Mouse (Mus musculus): Measurements from ENCODE around the gene Wdr46.

Gene Wdr46

GRCm38 (mm10) chr17:33911052-33911812 is 29.2 kb upstream of the Wdr46 start:
- DNase-seq (ENCODE audit: low read depth): no peak

- no peak for DNase-seq (ENCODE audit: low read depth)
Measured at GRCm38 (mm10) chr17:33911813-33912414, 28.5 kb upstream of the Wdr46 start.

- no peak for DNase-seq (ENCODE audit: low read depth)
Measured at GRCm38 (mm10) chr17:33913264-33913663, 27.2 kb upstream of the Wdr46 start.

GRCm38 (mm10) chr17:33913905-33914304 is 26.6 kb upstream of the Wdr46 start:
- DNase-seq (ENCODE audit: low read depth): no peak

- DNase-seq (ENCODE audit: low read depth): no peak
Measured at GRCm38 (mm10) chr17:33914969-33915391, 25.5 kb upstream of the Wdr46 start.

GRCm38 (mm10) chr17:33915671-33916250 is 24.7 kb upstream of the Wdr46 start, which contains the start of the genes Tapbp and Zbtb22:
Gene Tapbp (plus strand): TSS chr17:33915899.
Gene Zbtb22 (plus strand): TSS chr17:33915904.
- DNase-seq (ENCODE audit: low read depth): peak; percentile 96

- no peak for DNase-seq (ENCODE audit: low read depth)
Measured at GRCm38 (mm10) chr17:33916294-33916693, 24.2 kb upstream of the Wdr46 start.

GRCm38 (mm10) chr17:33916847-33917655 is 23.4 kb upstream of the Wdr46 start:
- DNase-seq (ENCODE audit: low read depth): no peak

- no peak for DNase-seq (ENCODE audit: low read depth)
Measured at GRCm38 (mm10) chr17:33917656-33918292, 22.7 kb upstream of the Wdr46 start.

- DNase-seq (ENCODE audit: low read depth): no peak
Measured at GRCm38 (mm10) chr17:33918293-33919203, 21.9 kb upstream of the Wdr46 start.

GRCm38 (mm10) chr17:33919351-33920281 is 20.8 kb upstream of the Wdr46 start:
- DNase-seq (ENCODE audit: low read depth): peak; percentile 91

GRCm38 (mm10) chr17:33920282-33921097 is 20.0 kb upstream of the Wdr46 start:
- DNase-seq (ENCODE audit: low read depth): peak; percentile 93

GRCm38 (mm10) chr17:33921361-33921760 is 19.1 kb upstream of the Wdr46 start:
- DNase-seq (ENCODE audit: low read depth): no peak

- DNase-seq (ENCODE audit: low read depth): peak; percentile 77
Measured at GRCm38 (mm10) chr17:33924577-33925283, 15.7 kb upstream of the Wdr46 start.

GRCm38 (mm10) chr17:33925406-33926116 is 14.9 kb upstream of the Wdr46 start:
- no peak for DNase-seq (ENCODE audit: low read depth)

- DNase-seq (ENCODE audit: low read depth): no peak
Measured at GRCm38 (mm10) chr17:33926207-33926932, 14.1 kb upstream of the Wdr46 start.
